Mouse (Mus musculus) left cerebral cortex, adult 2 months (tissue): ENCODE results near the gene Hsd17b13. TPM values are rescaled to one million over a fixed set of nuclear protein-coding genes. Genes with fewer than 3 reads are reported as not detected.

Experiments
- DNase-seq, 2 experiments: peaks; one replicate each; pipeline ENCODE4 v3.0.0; 2021 to 2022; ENCODE audit warnings: low spot score in 2 of 2, mixed read lengths in 1 of 2; ENCODE audit errors: extremely low spot score in 1 of 2
- H3K27ac ChIP-seq: fragments of 200-600 bp; 2 replicates; pipeline ENCODE4 v1.8.1; 2022
- H3K4me3 ChIP-seq: fragments of 200-600 bp; 2 replicates; pipeline ENCODE4 v1.8.1; 2022
- CTCF ChIP-seq: fragments of 200-600 bp; IDR thresholded peaks from 2 replicates; pipeline ENCODE4 v1.8.1; 2022; ENCODE audit warnings: antibody characterized with exemption, mild to moderate bottlenecking, moderate library complexity
- intact Hi-C: fragments of 180-260 bp; cut with DNase I; formaldehyde crosslinking; loops from one replicate; pipeline ENCODE4 v1.15.1; 2025
- total RNA-seq, 2 experiments: library from RNA; stranded (reverse); gene quantifications; 2 replicates each; pipeline ENCODE4 v1.2.3; 2021

Hsd17b13 gene
- total RNA-seq, 2 experiments from 2014 or later: 0.42 TPM; not detected in 1

DNA sequence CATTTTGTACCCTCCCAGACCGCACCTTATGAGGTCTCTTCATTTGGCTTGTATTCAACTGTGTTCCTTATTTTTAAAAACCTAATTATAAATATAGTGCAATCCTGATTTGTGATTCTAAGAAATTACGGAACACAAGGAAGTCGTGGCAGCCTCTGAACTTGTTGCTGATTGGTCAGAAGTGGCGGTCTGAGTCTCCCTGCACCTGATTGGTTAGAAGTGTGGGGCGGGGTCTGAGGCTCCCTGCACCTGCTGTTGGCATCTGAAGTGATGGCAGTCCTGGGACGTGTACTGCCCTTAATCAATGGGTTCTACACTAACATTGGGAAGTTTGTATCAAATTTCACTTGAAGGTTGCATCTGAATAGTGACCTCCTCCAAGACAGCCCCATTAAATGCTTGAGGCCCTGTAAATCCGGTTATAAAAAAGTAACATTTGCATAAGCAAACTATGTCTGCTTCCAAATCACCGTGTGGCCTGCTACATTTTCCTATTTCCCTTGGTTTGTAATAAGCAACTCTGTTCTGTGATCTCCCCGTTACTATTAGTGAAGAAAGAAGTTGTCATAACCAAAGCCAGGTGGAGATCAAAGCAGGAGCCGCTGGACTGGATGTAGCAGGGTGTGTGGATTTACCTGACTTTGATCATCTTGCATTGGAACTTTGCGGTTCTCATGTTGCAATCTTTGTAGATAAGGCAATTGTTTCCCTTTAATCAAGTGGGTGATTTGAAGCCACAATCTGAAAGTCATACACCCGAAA lies 60.4 kb downstream of the Hsd17b13 start:
- no peak for TF ChIP-seq CTCF
- no peak for DNase-seq
- Histone ChIP-seq H3K4me3 (no peak overlapping the region), H3K27ac (no peak overlapping the region)
- intact Hi-C loops: no loop called here

DNA sequence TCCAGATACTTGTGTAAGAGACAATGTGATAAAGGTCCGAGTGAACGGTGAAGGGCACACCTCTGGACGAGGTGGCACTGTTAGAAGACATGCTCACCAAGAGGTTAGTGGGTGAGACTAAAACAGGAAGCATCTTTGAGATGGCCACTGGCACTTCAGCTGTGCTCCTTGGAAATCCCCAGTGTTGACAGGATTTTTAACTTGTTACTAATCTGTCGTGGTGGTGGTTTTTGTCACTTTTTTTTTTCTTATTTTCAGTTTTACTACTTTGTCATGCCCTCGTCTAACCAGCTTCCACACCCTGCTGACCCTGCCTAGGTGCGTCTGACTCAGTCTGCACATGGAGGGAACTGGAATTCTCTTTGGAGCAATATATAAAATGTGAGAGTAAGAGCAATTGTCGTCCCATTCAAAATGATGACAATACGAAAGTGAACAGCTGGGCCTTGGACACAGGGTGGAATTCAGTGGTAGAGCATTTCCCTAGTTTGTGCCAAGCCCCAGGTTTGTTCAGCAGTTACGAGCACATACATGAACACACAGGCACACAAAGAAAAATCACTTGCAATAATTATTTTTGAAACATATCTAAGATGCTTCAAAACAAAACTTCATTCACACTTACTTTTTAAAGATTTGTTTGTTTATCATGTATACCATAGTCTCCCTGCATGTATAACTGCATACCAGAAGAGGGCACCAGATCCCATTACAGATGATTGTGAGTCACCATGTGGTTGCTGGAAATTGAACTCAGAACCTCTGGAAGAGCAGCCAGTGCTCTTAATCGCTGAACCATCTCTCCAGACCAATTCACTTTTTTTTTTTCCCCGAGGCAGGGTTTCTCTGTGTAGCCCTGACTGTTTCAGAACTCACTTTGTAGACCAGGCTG lies 62.6 kb downstream of the Hsd17b13 start:
- Histone ChIP-seq H3K27ac (no peak overlapping the region), H3K4me3 (no peak overlapping the region)
- intact Hi-C loops: loop anchor here (5.0 kb wide), 2 partner anchors 57 to 133 kb away; partner anchors contain the start of gene Nudt9
- TF ChIP-seq CTCF: peak; percentile 50
- DNase-seq: no peak

DNA sequence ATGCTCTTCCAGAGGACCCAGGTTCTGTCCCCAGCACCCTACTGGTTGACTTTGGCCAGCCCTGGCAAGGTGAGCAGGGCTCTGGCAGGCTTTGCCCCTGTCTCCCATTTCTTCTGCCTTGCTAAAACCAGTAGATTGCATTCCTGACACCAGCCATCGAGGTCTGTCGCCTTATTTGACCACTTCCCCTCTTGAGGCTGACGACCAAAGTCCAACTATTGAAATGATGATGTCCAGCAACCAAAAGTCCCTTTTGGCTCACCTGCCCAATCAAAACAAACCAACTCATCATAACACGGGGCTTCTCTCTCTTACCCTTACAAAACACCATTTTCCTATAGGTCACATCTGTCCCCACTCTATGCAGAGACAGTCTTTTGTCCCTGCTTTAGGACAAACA lies 64.1 kb downstream of the Hsd17b13 start:
- intact Hi-C loops: loop anchor here (5.0 kb wide), 2 partner anchors 56 to 134 kb away; partner anchors contain the start of gene Nudt9
- Histone ChIP-seq H3K27ac (no peak overlapping the region), H3K4me3 (no peak overlapping the region)
- no peak for DNase-seq
- TF ChIP-seq CTCF: no peak

DNA sequence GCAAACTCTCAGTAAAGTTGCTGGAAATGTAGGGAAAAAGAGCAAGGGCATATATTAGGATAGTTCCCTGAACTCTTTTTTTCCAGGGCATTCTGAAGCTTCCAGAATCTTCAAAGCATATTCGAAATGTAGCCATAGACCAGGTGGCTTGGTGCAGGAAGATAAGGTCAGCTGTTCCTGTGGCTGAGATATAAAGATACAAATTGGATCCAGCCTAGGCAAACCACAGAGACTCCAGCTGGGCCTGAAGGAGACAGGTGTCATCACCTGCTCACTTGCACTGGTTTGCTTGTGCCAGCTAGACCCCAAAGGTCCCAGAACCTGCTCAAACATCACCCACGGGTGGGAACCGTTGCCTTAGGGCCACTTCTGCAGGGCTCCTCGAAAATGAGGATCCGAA lies 65.7 kb downstream of the Hsd17b13 start:
- peak overlapping the region; percentile 89 for H3K4me3 ChIP-seq
- H3K27ac ChIP-seq: 0 out of 2 replicates have a peak overlapping the region, but pooled peaks have one; percentile 21
- TF ChIP-seq CTCF: no peak
- intact Hi-C loops: loop anchor here (5.0 kb wide), 2 partner anchors 54 to 136 kb away; partner anchors contain the start of gene Nudt9
- DNase-seq: no peak

DNA sequence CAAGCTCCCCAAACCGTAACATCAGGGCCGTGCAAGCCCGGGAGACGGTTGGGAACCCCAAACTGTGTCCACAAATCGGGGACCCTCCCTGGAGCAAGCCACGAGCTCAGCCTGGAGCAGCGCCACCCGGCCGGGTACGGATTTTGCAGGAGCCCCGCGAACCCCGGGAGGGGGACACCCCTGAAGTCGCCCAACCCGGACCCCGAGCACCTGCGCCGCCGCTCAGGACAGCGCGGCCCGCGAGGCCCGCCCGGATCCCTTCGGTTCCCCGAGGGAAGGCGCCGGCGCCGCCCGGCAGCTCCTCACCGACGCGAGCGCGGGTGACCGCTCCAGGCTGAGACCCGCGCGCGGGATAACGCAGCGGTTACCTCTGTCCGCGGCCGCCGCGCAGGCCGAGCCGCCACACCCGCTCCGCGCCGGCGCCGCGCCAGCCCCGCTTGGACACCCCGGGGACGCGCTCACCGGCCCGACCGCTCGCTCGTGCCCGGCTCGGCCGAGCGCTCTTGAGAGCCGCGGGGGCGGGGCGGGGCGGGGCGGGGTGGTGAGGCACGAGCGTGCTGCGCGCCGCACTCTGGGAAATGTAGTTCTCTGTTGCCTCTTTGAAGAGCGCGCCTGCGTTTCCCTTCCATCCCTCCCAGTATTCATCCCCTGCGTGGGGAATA lies 66.3 kb downstream of the Hsd17b13 start, which contains the start of gene Klhl8:
Gene Klhl8, minus strand, starts transcription at position 512 of the 662 bp plus-strand sequence.
- Histone ChIP-seq H3K27ac (peak within 1 kb of the TSS; percentile 79), H3K4me3 (peak within 1 kb of the TSS; percentile 89)
- DNase-seq: peak; percentile 85 to 87
- TF ChIP-seq CTCF: no peak
- intact Hi-C loops: loop anchor here (5.0 kb wide), 2 partner anchors 54 to 136 kb away; partner anchors contain the start of gene Nudt9

DNA sequence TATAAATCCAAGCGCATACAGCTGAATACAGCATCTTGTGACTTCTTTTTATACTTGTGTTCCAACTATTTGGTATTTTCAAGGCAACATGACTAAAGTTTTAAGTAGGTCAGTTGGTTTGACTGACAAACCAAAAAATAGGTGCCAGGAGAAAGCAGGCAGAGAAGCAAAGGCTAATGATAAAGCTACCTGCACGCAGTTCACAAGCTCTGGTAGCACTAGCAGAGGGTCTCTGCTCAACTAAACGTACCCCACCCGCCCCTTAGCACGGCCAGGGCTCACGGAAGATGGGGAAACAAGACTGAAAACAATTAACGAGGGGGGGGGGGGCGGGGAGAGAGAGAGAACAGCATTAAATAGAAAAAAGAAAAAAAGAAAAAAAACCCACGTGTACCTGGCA lies 67.1 kb downstream of the Hsd17b13 start:
- intact Hi-C loops: loop anchor here (5.0 kb wide), 2 partner anchors 53 to 137 kb away; partner anchors contain the start of gene Nudt9
- H3K4me3 ChIP-seq: peak overlapping the region; percentile 89
- TF ChIP-seq CTCF: no peak
- H3K27ac ChIP-seq: no peak overlapping the region
- no peak for DNase-seq

DNA sequence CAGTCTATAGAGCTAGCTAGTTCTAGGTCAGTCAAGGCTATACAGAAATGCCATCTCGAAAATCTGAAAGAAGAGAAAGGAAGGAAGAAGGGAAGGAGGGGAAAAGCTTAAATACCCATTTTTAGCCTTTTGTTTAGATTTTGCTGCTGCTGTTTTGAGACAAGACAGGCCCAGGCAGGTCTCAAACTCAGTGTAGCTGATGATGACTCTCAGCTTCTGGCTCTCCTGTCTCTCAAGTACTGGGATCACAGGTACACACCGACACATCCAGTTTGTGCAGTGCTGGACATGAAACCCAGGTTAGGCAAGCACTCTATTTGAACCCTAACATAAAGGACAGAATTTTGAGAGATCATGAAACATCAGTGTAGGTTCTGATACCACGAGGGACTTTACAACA lies 67.7 kb downstream of the Hsd17b13 start:
- no peak for TF ChIP-seq CTCF
- Histone ChIP-seq H3K27ac (no peak overlapping the region), H3K4me3 (peak overlapping the region; percentile 89)
- DNase-seq: no peak
- intact Hi-C loops: no loop called here

DNA sequence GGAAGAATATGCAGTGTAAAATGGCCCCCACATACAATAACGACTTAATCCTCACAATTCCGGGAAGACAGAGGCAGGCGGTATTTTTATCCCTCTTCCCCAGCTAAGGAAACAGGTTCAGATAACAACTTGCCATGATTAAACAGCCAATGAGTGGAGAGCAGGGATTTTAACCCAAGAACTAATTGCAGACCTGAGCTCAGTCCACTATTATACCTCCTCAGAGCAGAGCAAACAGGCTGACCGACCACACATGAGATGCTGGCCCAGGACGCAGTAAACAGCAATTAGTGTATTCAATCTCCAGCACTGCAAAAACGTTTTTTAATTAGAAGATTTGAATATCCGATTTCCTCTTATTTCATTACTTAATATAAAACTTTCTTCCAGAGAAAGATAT lies 68.4 kb downstream of the Hsd17b13 start:
- Histone ChIP-seq H3K27ac (no peak overlapping the region; the same call in 1 of the 2 replicates), H3K4me3 (no peak overlapping the region)
- intact Hi-C loops: no loop called here
- DNase-seq: no peak
- TF ChIP-seq CTCF: no peak

DNA sequence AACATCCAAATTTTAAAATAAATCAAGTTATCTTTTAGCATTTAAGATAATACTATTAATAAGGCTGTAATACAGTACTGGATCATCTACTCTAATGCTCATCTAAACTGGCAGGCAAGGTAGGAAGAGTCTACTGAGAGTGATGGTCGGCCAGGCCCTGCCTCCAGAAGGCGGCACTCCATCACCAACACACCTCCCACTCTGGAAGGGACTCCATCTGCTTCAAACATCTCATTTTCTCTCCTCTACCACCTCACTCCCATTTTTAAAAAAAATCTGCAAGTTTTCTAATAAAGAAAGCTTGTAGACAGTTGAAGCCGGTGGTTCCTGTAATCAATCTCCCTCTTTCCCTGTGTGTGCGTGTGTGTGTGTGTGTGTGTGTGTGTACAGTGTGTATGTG lies 69.4 kb downstream of the Hsd17b13 start:
- no peak overlapping the region for H3K27ac ChIP-seq
- no peak overlapping the region for H3K4me3 ChIP-seq
- peak in 1 of 2 experiments; percentile 29 for DNase-seq
- intact Hi-C loops: no loop called here
- no peak for TF ChIP-seq CTCF

DNA sequence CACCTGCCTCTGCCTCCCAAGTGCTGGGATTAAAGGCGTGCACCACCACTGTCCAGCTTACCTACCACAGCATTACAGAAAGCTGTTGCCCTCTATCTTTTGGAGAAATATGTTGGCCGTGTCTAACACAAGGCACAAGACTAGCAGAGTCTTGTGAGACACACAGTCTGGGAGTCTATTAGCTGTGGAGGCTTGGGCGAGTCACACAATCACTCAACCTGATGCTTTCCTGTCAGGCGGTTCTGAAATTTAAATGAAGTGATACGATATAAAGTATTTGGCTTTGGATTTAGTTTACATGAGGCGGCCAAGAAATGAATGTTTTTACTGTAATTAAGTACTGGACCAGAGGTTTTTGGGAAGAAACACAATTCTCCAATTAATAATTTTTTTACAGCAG lies 71.0 kb downstream of the Hsd17b13 start:
- no peak overlapping the region for H3K4me3 ChIP-seq
- H3K27ac ChIP-seq: no peak overlapping the region
- no peak for TF ChIP-seq CTCF
- intact Hi-C loops: no loop called here
- DNase-seq: no peak

Other genes starting within 250 kb of the Hsd17b13 start
- 10 to 100 TPM; 33.1 to 35.3 TPM for gene Klhl8, start 66.2 kb downstream of the Hsd17b13 start, total RNA-seq
- gene Hsd17b11, start 44.5 kb upstream of the Hsd17b13 start, total RNA-seq: 10 to 100 TPM; 42.3 to 42.7 TPM
- 10 to 100 TPM; 66.1 to 68.4 TPM for gene Nudt9, start 68.9 kb upstream of the Hsd17b13 start, total RNA-seq
- gene Gm17660, start 100.2 kb upstream of the Hsd17b13 start, total RNA-seq: not detected
- gene Sparcl1, start 136.3 kb upstream of the Hsd17b13 start, total RNA-seq: 1,000 to 10,000 TPM; 1,525 to 1,546 TPM
- under 1 TPM; 0.07 to 0.09 TPM for gene Dspp, start 193.3 kb upstream of the Hsd17b13 start, total RNA-seq
- 1 to 10 TPM; 6.0 to 6.8 TPM for gene Dmp1, start 225.2 kb upstream of the Hsd17b13 start, total RNA-seq